Mouse (Mus musculus): ENCODE data around the gene Gm45213. TPM values are rescaled to one million over a fixed set of nuclear protein-coding genes. Genes with fewer than 3 reads are reported as not detected.

The Gm45213 gene
- not detected in 2 replicates for polyA plus RNA-seq (2015; fragmentation: Nextera tagmentation; extraction: Ambion mirVana)

- no peaks in the 10 kb centered on the region for H3K36me3 ChIP-seq
- WGBS = 62% methylated on average over 10 of the region's 10 CpGs
- no peak for ATAC-seq (ENCODE audit: low FRiP score)
- no peaks in the 10 kb centered on the region for H3K27me3 ChIP-seq (replicated peaks)
- H3K9ac ChIP-seq (replicated peaks) = no peak within 1 kb of the TSS
- H3K4me3 ChIP-seq (replicated peaks) = no peak within 1 kb of the TSS
- peak within 1 kb of the TSS; percentile 49 for H3K27ac ChIP-seq (replicated peaks)
- H3K9me3 ChIP-seq (replicated peaks) = no peaks in the 10 kb centered on the region
- H3K4me1 ChIP-seq = peaks cover 58% of the 10 kb centered on the region
- no peak within 1 kb of the TSS for H3K4me2 ChIP-seq
Measured at GRCm38 (mm10) chr7:66043552-66044459, at the start of gene Gm45213. Gm45213 (plus strand) TSS chr7:66043602.

DNA sequence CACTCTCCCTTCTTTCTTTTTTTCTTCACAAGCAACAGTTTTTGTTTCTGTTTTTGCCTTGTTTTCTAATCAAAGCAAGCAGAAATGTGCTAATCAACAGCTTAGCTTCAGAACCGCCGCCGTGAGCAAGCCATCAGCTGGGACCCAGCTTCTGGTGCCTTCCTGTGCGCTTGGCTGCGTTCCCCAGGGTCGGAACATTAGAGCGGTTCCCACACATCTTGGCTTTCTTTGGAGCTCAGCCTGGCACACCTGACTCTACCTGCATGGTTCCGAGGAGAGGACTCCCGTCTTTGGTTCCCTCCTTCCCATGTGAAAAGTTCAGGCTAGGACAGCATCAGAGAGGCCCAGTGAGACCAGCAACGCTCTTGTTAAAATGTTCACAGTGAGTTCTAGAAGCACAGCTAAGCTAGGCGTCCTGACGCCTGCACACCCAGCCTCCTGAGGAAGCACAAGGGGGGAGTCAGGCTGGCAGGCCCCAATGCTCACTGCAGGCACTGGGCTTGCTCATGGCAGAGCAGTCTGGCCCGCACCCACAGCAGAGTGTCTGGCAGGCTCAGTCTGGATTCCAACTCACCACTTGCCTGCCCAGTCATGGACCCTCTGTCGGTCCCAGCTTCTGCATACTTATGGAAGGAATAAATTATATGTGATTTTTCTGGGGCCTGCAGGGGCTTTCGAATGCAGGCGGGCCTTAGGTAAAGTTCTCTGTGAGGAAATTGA is 42.2 kb upstream of the Gm45213 start:
- WGBS = 90% methylated on average over 16 of the region's 16 CpGs
- ATAC-seq (ENCODE audit: low FRiP score) = no peak
- no peaks in the 10 kb centered on the region; the same call in 1 of the 2 replicates for H3K9me3 ChIP-seq (replicated peaks)

GRCm38 (mm10) chr7:66001797-66002196 is 41.6 kb upstream of the Gm45213 start:
- no peak overlapping the region for H3K4me3 ChIP-seq (replicated peaks)
- H3K9ac ChIP-seq (replicated peaks) = no peak overlapping the region
- no peaks in the 10 kb centered on the region for H3K27me3 ChIP-seq (replicated peaks)
- WGBS = 72% methylated on average over 3 of the region's 3 CpGs
- H3K4me2 ChIP-seq = no peak overlapping the region
- H3K27ac ChIP-seq (replicated peaks) = no peak overlapping the region
- ATAC-seq (ENCODE audit: low FRiP score) = no peak
- peaks cover 6% of the 10 kb centered on the region; the same call in 1 of the 2 replicates for H3K4me1 ChIP-seq
- no peaks in the 10 kb centered on the region; the same call in 1 of the 2 replicates for H3K9me3 ChIP-seq (replicated peaks)
- H3K36me3 ChIP-seq = no peaks in the 10 kb centered on the region

More for the DNA sequence above, 42.2 kb upstream of the Gm45213 start:
- no peak overlapping the region for H3K4me2 ChIP-seq
- H3K4me1 ChIP-seq = peaks cover 6% of the 10 kb centered on the region; the same call in 1 of the 2 replicates
- H3K4me3 ChIP-seq (replicated peaks) = no peak overlapping the region
- no peaks in the 10 kb centered on the region for H3K27me3 ChIP-seq (replicated peaks)
- no peak overlapping the region for H3K9ac ChIP-seq (replicated peaks)
- H3K36me3 ChIP-seq = no peaks in the 10 kb centered on the region
- H3K27ac ChIP-seq (replicated peaks) = no peak overlapping the region

- Histone ChIP-seq H3K9me3 (replicated peaks) (no peaks in the 10 kb centered on the region; the same call in 1 of the 2 replicates), H3K27me3 (replicated peaks) (no peaks in the 10 kb centered on the region), H3K27ac (replicated peaks) (no peak overlapping the region), H3K4me3 (replicated peaks) (no peak overlapping the region), H3K36me3 (no peaks in the 10 kb centered on the region), H3K9ac (replicated peaks) (no peak overlapping the region), H3K4me1 (peaks cover 6% of the 10 kb centered on the region; the same call in 1 of the 2 replicates), H3K4me2 (no peak overlapping the region)
- 84% methylated on average over 5 of the region's 5 CpGs for WGBS
- no peak for ATAC-seq (ENCODE audit: low FRiP score)
Measured at GRCm38 (mm10) chr7:66003447-66003846, 40.0 kb upstream of the Gm45213 start.

DNA sequence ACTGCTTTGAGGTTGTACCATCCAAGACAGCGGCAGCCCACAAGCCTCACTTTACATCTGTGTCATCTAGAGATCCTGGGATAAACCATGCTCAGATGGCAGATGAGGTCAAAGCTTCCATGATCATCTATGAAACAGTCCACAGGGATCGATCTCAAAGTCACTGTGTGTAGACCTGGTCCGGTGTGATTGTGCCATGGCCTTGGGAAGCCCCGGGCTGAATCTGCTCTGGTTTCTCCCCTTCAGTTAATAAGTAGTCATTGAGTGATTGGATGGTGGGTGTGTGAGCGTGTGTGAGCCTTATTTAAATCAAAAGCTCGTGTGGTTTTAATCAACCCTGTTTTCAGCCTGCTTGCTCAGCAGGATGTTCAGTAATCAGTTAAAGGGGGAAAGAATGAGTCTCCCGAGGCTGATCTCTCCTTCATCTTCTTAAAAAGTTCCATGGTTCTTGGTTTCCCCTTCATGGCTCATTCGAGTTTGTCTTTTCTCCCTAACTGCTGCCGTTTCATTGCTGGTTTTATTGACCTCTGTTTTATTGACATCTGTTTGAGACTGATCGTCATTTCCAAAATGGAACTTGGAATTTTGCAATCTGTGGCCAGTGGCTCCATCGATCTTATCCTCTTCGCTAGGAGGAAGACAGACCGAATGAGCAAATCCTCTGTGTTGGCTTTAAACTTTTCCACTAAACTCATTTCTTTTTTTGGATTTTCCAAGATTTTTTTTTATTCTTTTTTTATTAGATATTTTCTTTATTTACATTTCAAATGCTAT is 39.4 kb upstream of the Gm45213 start:
- no peak for ATAC-seq (ENCODE audit: low FRiP score)
- H3K4me3 ChIP-seq (replicated peaks) = no peak overlapping the region
- H3K4me1 ChIP-seq = peaks cover 6% of the 10 kb centered on the region; the same call in 1 of the 2 replicates
- 58% methylated on average over 13 of the region's 13 CpGs for WGBS
- H3K27me3 ChIP-seq (replicated peaks) = no peaks in the 10 kb centered on the region
- H3K9me3 ChIP-seq (replicated peaks) = no peaks in the 10 kb centered on the region; the same call in 1 of the 2 replicates
- H3K27ac ChIP-seq (replicated peaks) = no peak overlapping the region
- H3K9ac ChIP-seq (replicated peaks) = no peak overlapping the region
- no peak overlapping the region for H3K4me2 ChIP-seq
- no peaks in the 10 kb centered on the region for H3K36me3 ChIP-seq

GRCm38 (mm10) chr7:66005066-66005465 is 38.3 kb upstream of the Gm45213 start:
- H3K4me3 ChIP-seq (replicated peaks) = no peak overlapping the region
- H3K9me3 ChIP-seq (replicated peaks) = no peaks in the 10 kb centered on the region
- H3K27me3 ChIP-seq (replicated peaks) = no peaks in the 10 kb centered on the region
- H3K9ac ChIP-seq (replicated peaks) = no peak overlapping the region
- peaks cover 6% of the 10 kb centered on the region; the same call in 1 of the 2 replicates for H3K4me1 ChIP-seq
- H3K36me3 ChIP-seq = no peaks in the 10 kb centered on the region
- 92% methylated on average over 10 of the region's 10 CpGs for WGBS
- no peak overlapping the region for H3K27ac ChIP-seq (replicated peaks)
- ATAC-seq (ENCODE audit: low FRiP score) = no peak
- no peak overlapping the region for H3K4me2 ChIP-seq

DNA sequence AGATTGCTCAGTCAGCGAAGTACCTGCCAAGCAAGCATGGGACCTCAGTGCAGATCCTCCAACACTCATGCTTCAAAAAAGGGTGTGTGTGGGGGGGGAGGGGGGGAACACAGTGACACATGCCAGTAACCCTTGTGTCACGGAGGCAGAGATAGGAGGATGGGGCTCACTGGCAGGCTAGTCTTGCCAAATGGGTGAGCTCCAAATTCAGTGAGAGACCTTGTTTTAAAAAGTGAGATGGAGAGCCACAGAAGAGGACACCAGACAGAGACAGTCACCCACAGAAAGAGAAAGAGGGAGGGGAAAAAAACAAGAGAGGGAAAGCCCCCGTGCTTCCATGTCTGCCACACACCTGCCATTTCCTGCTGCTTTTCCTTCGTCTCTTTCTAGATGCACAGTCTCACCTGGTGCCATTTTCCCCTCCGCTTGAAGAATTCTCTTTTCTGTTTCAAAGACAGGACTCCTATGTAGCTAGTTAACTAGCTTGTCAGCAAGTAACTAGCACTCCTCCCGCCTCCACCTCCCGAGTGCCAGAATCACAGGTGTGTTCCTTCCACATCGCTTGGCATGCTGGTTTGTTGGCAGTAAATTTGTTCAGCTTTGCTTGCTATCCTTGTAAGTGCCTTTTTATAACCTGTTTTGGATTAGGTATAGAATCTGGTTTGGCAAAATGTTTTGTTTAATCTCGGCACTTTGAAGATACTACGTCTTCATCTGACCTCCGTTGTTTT is 35.1 kb upstream of the Gm45213 start:
- H3K4me3 ChIP-seq (replicated peaks) = no peak overlapping the region
- H3K27ac ChIP-seq (replicated peaks) = no peak overlapping the region
- H3K9ac ChIP-seq (replicated peaks) = no peak overlapping the region
- ATAC-seq (ENCODE audit: low FRiP score) = no peak
- peaks cover 6% of the 10 kb centered on the region; the same call in 1 of the 2 replicates for H3K4me1 ChIP-seq
- H3K9me3 ChIP-seq (replicated peaks) = no peaks in the 10 kb centered on the region
- H3K27me3 ChIP-seq (replicated peaks) = no peaks in the 10 kb centered on the region
- WGBS = 81% methylated on average over 11 of the region's 11 CpGs
- no peaks in the 10 kb centered on the region for H3K36me3 ChIP-seq
- no peak overlapping the region for H3K4me2 ChIP-seq

DNA sequence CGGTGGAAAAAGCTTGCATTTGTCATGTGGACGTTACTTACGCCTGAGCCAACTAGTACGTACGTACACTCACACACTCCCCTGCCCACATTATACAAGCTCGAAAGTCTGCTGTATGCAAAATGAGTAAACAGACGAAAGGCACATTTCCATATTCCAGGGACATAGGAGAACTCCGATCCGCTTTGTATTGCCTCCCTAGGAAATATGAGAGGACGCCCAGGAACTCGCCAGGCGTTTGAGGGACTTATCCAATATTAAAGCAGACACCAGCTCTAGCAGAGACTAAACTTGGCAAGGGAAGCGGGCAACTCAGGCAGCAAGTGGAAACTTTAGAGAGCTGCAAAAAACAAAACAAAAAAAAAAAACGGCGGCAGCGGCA is 34.5 kb upstream of the Gm45213 start:
- Histone ChIP-seq H3K4me3 (replicated peaks) (no peak overlapping the region), H3K9ac (replicated peaks) (no peak overlapping the region), H3K4me2 (no peak overlapping the region), H3K27ac (replicated peaks) (no peak overlapping the region), H3K27me3 (replicated peaks) (no peaks in the 10 kb centered on the region), H3K4me1 (peaks cover 2% of the 10 kb centered on the region; the same call in 1 of the 2 replicates), H3K9me3 (replicated peaks) (no peaks in the 10 kb centered on the region), H3K36me3 (no peaks in the 10 kb centered on the region)
- 84% methylated on average over 16 of the region's 16 CpGs for WGBS
- ATAC-seq (ENCODE audit: low FRiP score) = no peak

DNA sequence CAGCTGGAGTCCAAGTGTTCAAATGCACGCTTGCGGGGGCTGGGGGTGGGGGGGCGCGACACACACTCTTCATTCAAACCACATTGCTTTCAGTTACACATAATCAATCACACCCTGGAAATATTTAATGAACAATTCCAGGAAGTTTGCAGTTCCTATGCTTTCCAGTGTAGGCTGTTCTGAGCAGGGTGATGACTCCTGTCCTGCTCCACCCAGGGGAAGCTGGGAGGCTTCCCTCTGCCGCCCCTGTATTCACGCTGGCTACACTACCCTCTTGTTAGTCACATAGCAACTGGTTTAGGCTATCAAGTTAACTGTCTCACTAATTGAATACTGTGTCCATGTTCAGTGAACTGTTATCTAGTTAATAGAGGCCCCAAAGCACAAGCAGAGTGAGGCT is 32.9 kb upstream of the Gm45213 start:
- no peaks in the 10 kb centered on the region for H3K36me3 ChIP-seq
- H3K4me1 ChIP-seq = no peaks in the 10 kb centered on the region
- ATAC-seq (ENCODE audit: low FRiP score) = no peak
- 83% methylated on average over 6 of the region's 6 CpGs for WGBS
- no peak overlapping the region for H3K4me3 ChIP-seq (replicated peaks)
- H3K27ac ChIP-seq (replicated peaks) = no peak overlapping the region
- H3K9ac ChIP-seq (replicated peaks) = no peak overlapping the region
- H3K9me3 ChIP-seq (replicated peaks) = no peaks in the 10 kb centered on the region
- no peak overlapping the region for H3K4me2 ChIP-seq
- no peaks in the 10 kb centered on the region for H3K27me3 ChIP-seq (replicated peaks)

- WGBS = 85% methylated on average over 2 of the region's 2 CpGs
- Histone ChIP-seq H3K4me2 (no peak overlapping the region), H3K36me3 (no peaks in the 10 kb centered on the region), H3K9me3 (replicated peaks) (no peaks in the 10 kb centered on the region), H3K4me1 (no peaks in the 10 kb centered on the region), H3K27me3 (replicated peaks) (no peaks in the 10 kb centered on the region), H3K9ac (replicated peaks) (no peak overlapping the region), H3K27ac (replicated peaks) (no peak overlapping the region), H3K4me3 (replicated peaks) (no peak overlapping the region)
- ATAC-seq (ENCODE audit: low FRiP score) = peak; percentile 53; the same call in 1 of the 2 replicates
Measured at GRCm38 (mm10) chr7:66027747-66028146, 15.7 kb upstream of the Gm45213 start.

Measured in neural tube, embryonic 15.5 days (tissue).